Mouse (Mus musculus) embryonic facial prominence, embryonic 11.5 days (tissue): ENCODE results near the gene Stk10. TPM values are rescaled to one million over a fixed set of nuclear protein-coding genes. Genes with fewer than 3 reads are reported as not detected.
A peak's percentile ranks its signal among the peaks of the same experiment; 100 is the strongest.

Source experiments
- ATAC-seq: fragments of 200-750 bp; cut with Nextera tagmentation; replicated peaks from 2 replicates; pipeline ENCODE4 v1.8.0; 2017; ENCODE audit warnings: low read depth; ENCODE audit not compliant: insufficient number of reproducible peaks, low FRiP score, low TSS enrichment
- DNase-seq: peaks from one replicate; pipeline ENCODE4 v3.0.0-alpha.2; 2015; ENCODE audit warnings: low spot score
- H3K27ac ChIP-seq: fragments of 300-500 bp; sonication (generic); replicated peaks from 2 replicates; pipeline ENCODE4 v1.5.1; 2014; ENCODE audit warnings: mild to moderate bottlenecking, low read depth, low read length, control low read depth
- H3K27me3 ChIP-seq: fragments of 300-500 bp; sonication (generic); 2 replicates; pipeline ENCODE4 v1.6.1; 2014; ENCODE audit warnings: mild to moderate bottlenecking, low read length, moderate library complexity, mixed read lengths; ENCODE audit not compliant: control insufficient read depth, insufficient read depth
- H3K36me3 ChIP-seq: fragments of 300-500 bp; sonication (generic); replicated peaks from 2 replicates; pipeline ENCODE4 v1.6.1; 2014; ENCODE audit warnings: low read depth, mild to moderate bottlenecking, low read length, moderate library complexity, mixed read lengths; ENCODE audit not compliant: control insufficient read depth, insufficient read depth
- H3K4me1 ChIP-seq: fragments of 300-500 bp; sonication (generic); 2 replicates; pipeline ENCODE4 v1.6.1; 2014; ENCODE audit warnings: low read length, mixed read lengths; ENCODE audit not compliant: control insufficient read depth, insufficient read depth
- H3K4me2 ChIP-seq: fragments of 300-500 bp; sonication (generic); 2 replicates; pipeline ENCODE4 v1.6.1; 2014; ENCODE audit warnings: low read depth, mild to moderate bottlenecking, control low read depth, low read length, moderate library complexity
- H3K4me3 ChIP-seq: fragments of 300-500 bp; sonication (generic); 2 replicates; pipeline ENCODE4 v1.5.1; 2014; ENCODE audit warnings: low read depth, low read length, control low read depth
- H3K9ac ChIP-seq: fragments of 300-500 bp; sonication (generic); replicated peaks from 2 replicates; pipeline ENCODE4 v1.6.1; 2014; ENCODE audit warnings: mild to moderate bottlenecking, control low read depth, low read length
- H3K9me3 ChIP-seq: fragments of 300-500 bp; sonication (generic); replicated peaks from 2 replicates; pipeline ENCODE4 v1.6.1; 2016; ENCODE audit warnings: mild to moderate bottlenecking, low read length, inconsistent platforms, mixed read lengths; ENCODE audit not compliant: control insufficient read depth
- WGBS: fragments of 180-500 bp; shearing (Covaris S2); extraction: QIAGEN DNeasy Blood & Tissue Kit; methylation state at CpG from one replicate; pipeline ENCODE4 v1.1.7; 2014; 5-methylcytosine and 5-hydroxymethylcytosine counted together
- polyA plus RNA-seq: library from polyadenylated mRNA; unstranded; fragments of >200 nt; fragmentation: Nextera tagmentation; extraction: Ambion mirVana; gene quantifications from 2 replicates; pipeline ENCODE4 v1.2.1, GENCODE M21; 2014

Gene Stk10
- polyA plus RNA-seq, 1 experiment from 2014 or later, result 1.4 TPM

DNA sequence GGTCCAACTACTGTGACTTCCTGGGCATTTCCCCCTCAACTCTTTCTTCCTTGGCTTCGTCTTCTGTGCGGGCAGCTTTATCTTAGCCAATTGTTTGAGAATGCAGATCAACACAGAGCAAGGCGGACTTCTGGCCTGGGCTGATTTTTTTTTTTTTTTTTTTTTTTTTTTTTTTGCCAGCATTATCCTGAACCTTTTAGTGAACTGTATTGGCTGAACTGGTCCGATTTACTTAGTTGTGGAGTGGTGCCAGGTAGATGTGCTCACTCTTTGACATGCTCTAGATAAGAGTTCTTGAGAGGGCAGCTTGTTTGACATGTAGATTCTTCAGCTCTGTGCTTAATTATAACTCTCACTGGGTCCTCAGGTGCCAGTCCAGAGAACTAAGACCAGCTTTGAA is 103.2 kb downstream of the Stk10 start:
- no peak overlapping the region for H3K4me3 ChIP-seq
- H3K36me3 ChIP-seq, result no peaks in the 10 kb centered on the region
- H3K9me3 ChIP-seq, result no peaks in the 10 kb centered on the region
- H3K9ac ChIP-seq, result no peak overlapping the region
- H3K27me3 ChIP-seq, result no peaks in the 10 kb centered on the region
- no peak for DNase-seq
- H3K4me1 ChIP-seq, result no peaks in the 10 kb centered on the region
- ATAC-seq, result no peak
- no peak overlapping the region for H3K27ac ChIP-seq
- H3K4me2 ChIP-seq, result no peak overlapping the region
- WGBS, result 83% methylated on average over 4 of the region's 4 CpGs

DNA sequence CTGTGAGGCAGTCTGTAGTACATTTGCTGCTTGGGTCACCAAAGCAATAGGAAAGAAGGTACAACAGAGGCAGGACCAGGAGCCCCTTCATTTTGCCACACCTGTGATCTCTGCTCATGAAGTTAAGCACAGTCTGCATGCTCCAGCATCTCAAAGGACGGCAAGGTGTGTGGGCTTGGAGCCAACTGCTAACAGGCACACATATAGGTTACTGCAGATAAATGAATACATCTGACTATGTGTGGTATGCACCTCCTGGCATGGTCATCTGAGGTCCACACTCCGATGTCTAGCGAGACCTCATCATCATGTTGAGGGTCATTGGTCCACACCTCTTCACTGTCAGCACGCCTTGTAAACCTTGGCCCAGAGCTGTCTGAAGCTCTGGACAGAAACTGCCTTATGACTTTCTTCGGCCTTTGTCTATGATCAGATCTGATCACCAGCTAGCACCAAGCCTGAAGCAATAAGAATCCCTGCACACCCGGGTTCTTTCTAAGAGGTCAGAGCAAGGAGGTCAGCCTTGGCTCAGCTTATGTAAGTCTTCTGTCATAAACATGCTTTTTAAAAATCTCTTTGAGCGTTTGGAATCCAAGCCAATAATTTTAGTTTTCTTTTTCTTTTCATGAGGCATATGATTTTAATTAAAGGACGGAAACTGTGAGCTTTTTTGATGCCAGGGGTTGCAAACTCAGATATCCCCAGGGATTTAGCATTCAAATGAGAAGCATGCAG is 105.6 kb downstream of the Stk10 start:
- no peak overlapping the region for H3K4me2 ChIP-seq
- no peak overlapping the region for H3K4me3 ChIP-seq
- 57% methylated on average over 8 of the region's 8 CpGs for WGBS
- DNase-seq (peak; percentile 13), ATAC-seq (no peak)
- no peaks in the 10 kb centered on the region for H3K36me3 ChIP-seq
- no peaks in the 10 kb centered on the region for H3K4me1 ChIP-seq
- H3K9me3 ChIP-seq, result no peaks in the 10 kb centered on the region
- H3K27ac ChIP-seq, result no peak overlapping the region
- no peak overlapping the region for H3K9ac ChIP-seq
- H3K27me3 ChIP-seq, result no peaks in the 10 kb centered on the region

DNA sequence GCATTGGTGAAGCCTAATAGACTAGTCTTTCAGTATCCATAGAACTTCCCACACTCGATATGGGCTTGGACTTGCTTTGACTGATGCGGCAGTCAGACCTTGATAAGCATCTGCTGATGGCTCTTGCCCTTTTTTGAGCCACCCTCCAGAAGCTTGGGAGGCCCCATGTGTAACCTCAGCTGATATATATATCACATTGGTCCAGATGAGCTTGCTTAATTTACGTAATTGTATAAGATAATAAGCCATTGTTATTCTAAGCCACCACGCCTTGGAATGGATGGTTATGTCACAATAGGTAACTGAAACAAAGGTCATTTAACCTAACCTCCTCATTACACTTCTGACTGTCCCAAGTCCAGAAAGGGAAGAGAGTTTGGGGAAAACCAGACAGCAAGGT is 107.5 kb downstream of the Stk10 start:
- WGBS, result 93% methylated on average over 4 of the region's 4 CpGs
- Histone ChIP-seq H3K9me3 (no peaks in the 10 kb centered on the region), H3K4me3 (no peak overlapping the region), H3K4me2 (no peak overlapping the region), H3K27ac (no peak overlapping the region), H3K9ac (no peak overlapping the region), H3K27me3 (no peaks in the 10 kb centered on the region), H3K36me3 (no peaks in the 10 kb centered on the region), H3K4me1 (no peaks in the 10 kb centered on the region)
- DNase-seq, result no peak
- no peak for ATAC-seq

DNA sequence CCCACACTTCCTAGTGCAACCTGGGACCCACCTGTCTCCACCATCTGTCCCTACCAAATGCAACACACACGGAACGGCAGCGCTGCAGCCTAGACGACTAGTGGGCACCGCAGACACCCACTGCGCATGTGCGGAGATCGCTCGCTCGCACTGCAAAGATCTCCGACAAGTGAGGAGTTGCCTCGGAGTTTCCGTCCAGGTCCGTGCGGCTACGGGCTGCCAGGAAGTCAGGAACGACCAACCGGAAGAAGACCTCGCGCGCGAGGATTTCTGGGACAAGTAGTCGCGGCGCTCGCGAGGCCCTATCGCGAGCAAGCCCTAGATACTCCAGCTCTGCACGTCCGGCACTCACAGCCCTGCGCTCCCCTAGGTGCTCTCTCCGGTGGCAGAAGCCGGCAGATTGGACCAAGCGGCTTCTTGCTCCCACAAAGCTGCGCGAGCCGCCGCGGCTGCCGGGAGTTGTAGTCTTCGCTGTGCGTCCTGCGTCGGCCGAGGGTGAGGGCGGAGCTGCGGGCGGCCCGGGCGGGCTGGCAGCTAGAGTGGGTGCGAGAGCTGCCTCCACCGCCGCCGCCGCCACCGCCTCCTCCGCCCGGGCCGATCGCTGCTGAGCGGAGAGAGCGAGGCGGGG is 109.3 kb downstream of the Stk10 start, which contains the start of gene Fbxw11:
TSS of gene Fbxw11 (plus strand) at position 476 of the 628 bp plus-strand sequence.
- DNase-seq (peak; percentile 97), ATAC-seq (peak; percentile 94)
- Histone ChIP-seq H3K4me3 (peak within 1 kb of the TSS; percentile 78), H3K4me2 (peak within 1 kb of the TSS; percentile 64), H3K9me3 (no peaks in the 10 kb centered on the region), H3K9ac (peak within 1 kb of the TSS; percentile 92), H3K27me3 (no peaks in the 10 kb centered on the region), H3K36me3 (no peaks in the 10 kb centered on the region), H3K4me1 (no peaks in the 10 kb centered on the region), H3K27ac (peak within 1 kb of the TSS; percentile 94)
- under 1% methylated on average over 53 of the region's 64 CpGs for WGBS

DNA sequence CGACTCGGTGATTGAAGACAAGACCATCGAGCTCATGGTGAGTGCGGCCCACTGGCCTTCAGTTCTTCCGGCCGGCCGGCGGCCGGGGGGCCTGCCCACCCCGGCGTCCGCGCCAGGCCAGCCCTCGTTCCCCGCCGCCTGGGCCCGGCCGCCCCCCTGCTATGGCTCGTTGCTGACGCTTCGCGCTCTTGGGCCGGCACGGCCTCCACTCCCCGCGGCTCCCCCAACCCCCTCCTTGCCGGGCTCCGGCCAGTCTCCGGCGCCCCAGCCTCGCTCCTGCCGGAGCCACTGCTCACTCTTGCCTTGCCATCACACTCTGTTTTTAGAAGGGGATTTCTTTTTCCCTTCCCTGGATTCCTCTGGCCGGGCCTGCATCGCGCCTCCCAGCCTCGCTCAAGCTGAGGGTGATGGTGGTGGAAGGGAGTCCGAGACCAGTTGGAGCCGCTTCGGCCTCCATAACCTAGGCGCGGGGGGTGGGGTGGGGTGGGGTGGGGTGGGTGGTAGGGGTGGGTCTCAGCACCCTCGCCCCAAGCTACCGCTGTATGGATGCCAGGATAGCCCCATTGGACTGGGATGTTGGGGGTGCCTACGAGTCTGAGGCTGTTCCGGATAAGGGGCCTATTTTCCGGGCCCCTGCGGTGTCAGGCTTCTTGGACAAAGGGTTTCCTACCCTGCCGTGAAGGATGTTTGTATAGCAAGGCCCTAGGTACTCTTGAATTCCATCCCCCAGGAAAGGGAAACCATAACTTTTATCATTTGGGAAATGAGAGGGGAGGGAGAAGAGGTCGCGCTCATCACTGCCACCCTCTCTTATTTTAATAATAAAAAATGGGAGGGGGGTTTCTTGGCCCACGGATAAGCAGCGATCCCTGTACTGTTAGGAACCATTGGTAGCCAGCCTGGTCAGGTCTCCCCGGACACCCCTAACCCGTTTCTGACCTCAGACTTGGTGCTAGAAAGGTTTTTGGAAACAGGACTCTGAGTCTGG is 110.1 kb downstream of the Stk10 start:
- Histone ChIP-seq H3K4me1 (no peaks in the 10 kb centered on the region), H3K9ac (peak overlapping the region; percentile 92), H3K27ac (peak overlapping the region; percentile 94), H3K27me3 (no peaks in the 10 kb centered on the region), H3K4me2 (peak overlapping the region; percentile 64), H3K36me3 (no peaks in the 10 kb centered on the region), H3K9me3 (no peaks in the 10 kb centered on the region), H3K4me3 (peak overlapping the region; percentile 78)
- ATAC-seq (no peak; the same call in none of the 2 replicates), DNase-seq (no peak)
- WGBS, result under 1% methylated on average over 53 of the region's 54 CpGs

DNA sequence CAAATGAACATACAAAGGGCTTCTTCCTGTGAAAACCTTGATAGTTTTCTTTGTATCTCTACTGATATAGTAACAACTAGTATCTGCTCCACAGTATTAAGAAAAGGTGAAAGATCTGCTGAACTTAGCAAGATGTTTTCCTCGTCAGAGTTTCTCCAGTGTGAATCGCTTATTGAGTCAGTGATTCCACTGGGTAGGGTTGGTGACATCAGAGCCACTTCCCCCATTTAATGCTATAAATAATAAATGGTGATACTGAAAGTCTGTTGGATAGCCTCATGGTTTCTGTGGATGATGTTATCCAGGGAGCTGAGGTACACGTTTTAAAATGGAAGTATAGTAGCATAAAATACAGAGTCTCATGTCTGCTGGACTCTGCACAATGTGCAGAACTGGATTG is 110.9 kb downstream of the Stk10 start:
- H3K4me2 ChIP-seq, result peak overlapping the region; percentile 64
- no peaks in the 10 kb centered on the region for H3K36me3 ChIP-seq
- H3K27ac ChIP-seq, result no peak overlapping the region
- H3K4me3 ChIP-seq, result peak overlapping the region; percentile 78
- DNase-seq, result no peak
- no peaks in the 10 kb centered on the region for H3K9me3 ChIP-seq
- 58% methylated on average over 3 of the region's 3 CpGs for WGBS
- H3K9ac ChIP-seq, result peak overlapping the region; percentile 92
- no peak for ATAC-seq
- H3K27me3 ChIP-seq, result no peaks in the 10 kb centered on the region
- H3K4me1 ChIP-seq, result no peaks in the 10 kb centered on the region

DNA sequence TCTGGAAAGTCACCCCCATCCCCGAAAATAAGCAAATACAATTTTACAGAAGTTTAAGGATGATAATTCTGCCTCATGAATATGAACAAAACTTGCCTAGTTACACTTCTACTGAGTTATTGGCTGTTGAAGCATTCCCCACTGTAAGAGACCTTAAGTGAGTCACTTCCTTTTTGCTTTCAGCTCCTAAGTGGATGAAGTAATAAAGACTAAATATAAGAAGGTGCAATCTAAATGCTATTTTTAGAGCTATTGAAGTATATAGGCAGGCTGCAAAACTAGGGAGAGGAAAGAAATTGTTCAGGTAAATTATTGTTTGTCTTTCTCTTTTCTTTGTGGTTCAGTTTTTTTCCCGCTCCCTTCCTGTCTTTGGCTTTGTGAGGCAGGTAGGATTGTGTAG is 114.2 kb downstream of the Stk10 start:
- no peak overlapping the region for H3K9ac ChIP-seq
- 93% methylated on average over 2 of the region's 2 CpGs for WGBS
- H3K4me3 ChIP-seq, result no peak overlapping the region
- H3K27ac ChIP-seq, result no peak overlapping the region
- H3K4me1 ChIP-seq, result no peaks in the 10 kb centered on the region
- no peaks in the 10 kb centered on the region for H3K9me3 ChIP-seq
- no peak overlapping the region for H3K4me2 ChIP-seq
- no peaks in the 10 kb centered on the region for H3K36me3 ChIP-seq
- DNase-seq, result no peak
- ATAC-seq, result no peak
- no peaks in the 10 kb centered on the region for H3K27me3 ChIP-seq
